Mouse (Mus musculus) myocyte (in vitro differentiated cells): ENCODE measurements around the gene Lrrfip2.

Experiments
- CEBPB ChIP-seq: IDR thresholded peaks from 2 replicates; pipeline ENCODE4 v1.6.1; 2011; ENCODE audit warnings: mild to moderate bottlenecking, moderate library complexity; ENCODE audit not compliant: poor library complexity, insufficient read depth, severe bottlenecking
- E2F4 ChIP-seq: IDR thresholded peaks from one replicate; pipeline ENCODE4 v1.6.1; 2011; ENCODE audit warnings: mild to moderate bottlenecking, control low read depth, moderate library complexity; ENCODE audit not compliant: insufficient read depth
- MAX ChIP-seq: IDR thresholded peaks from one replicate; pipeline ENCODE4 v1.6.1; 2011; ENCODE audit warnings: low read depth, mild to moderate bottlenecking, control low read depth
- MYOD1 ChIP-seq, 3 experiments: IDR thresholded peaks; one replicate each; pipeline ENCODE4 v1.6.1; 2011; ENCODE audit warnings: control low read depth in 2 of 3, low read depth in 2 of 3, mild to moderate bottlenecking in 2 of 3, moderate library complexity in 1 of 3; ENCODE audit not compliant: insufficient read length in 2 of 3, control insufficient read depth in 1 of 3
- MYOG ChIP-seq, 3 experiments: IDR thresholded peaks; one replicate each; pipeline ENCODE4 v1.6.1; 2011; ENCODE audit warnings: control low read depth in 2 of 3, low read depth in 2 of 3, mild to moderate bottlenecking in 2 of 3; ENCODE audit not compliant: insufficient read length in 2 of 3, control insufficient read depth in 1 of 3, insufficient read depth in 1 of 3
- POLR2A ChIP-seq: IDR thresholded peaks from one replicate; pipeline ENCODE4 v1.6.1; 2011; ENCODE audit warnings: low read depth, mild to moderate bottlenecking, control low read depth, moderate library complexity; ENCODE audit not compliant: insufficient read length
- POLR2AphosphoS2 ChIP-seq: IDR thresholded peaks from one replicate; pipeline ENCODE4 v1.6.1; 2011; ENCODE audit warnings: low read depth, control low read depth; ENCODE audit not compliant: insufficient read length
- REST ChIP-seq: IDR thresholded peaks from one replicate; pipeline ENCODE4 v1.6.1; 2011; ENCODE audit warnings: mild to moderate bottlenecking, control low read depth, moderate library complexity; ENCODE audit not compliant: insufficient read depth, insufficient read length
- SRF ChIP-seq: IDR thresholded peaks from one replicate; pipeline ENCODE4 v1.6.1; 2011; ENCODE audit warnings: low read depth; ENCODE audit not compliant: control insufficient read depth, insufficient read length
- TCF12 ChIP-seq: IDR thresholded peaks from one replicate; pipeline ENCODE4 v1.6.1; 2011; ENCODE audit warnings: mild to moderate bottlenecking, control low read depth; ENCODE audit not compliant: poor library complexity, insufficient read depth, severe bottlenecking
- TCF3 ChIP-seq: IDR thresholded peaks from one replicate; pipeline ENCODE4 v1.6.1; 2011; ENCODE audit warnings: low read depth, control low read depth; ENCODE audit not compliant: insufficient read length
- USF1 ChIP-seq: IDR thresholded peaks from one replicate; pipeline ENCODE4 v1.6.1; 2011; ENCODE audit warnings: low read depth, mild to moderate bottlenecking, control low read depth, moderate library complexity

- TF ChIP-seq POLR2AphosphoS2: no peak
- TF ChIP-seq POLR2A: no peak
- TF ChIP-seq E2F4: no peak
- TF ChIP-seq MYOD1 (IDR thresholded peaks at IDR 0.05; ENCODE audit: control insufficient read depth in 1 of 3, insufficient read length in 2 of 3, low read depth in 2 of 3): no peak
- no peak for TF ChIP-seq MAX
- TF ChIP-seq CEBPB: no peak
- no peak for TF ChIP-seq USF1
- no peak for TF ChIP-seq REST
- TF ChIP-seq TCF12: no peak
- no peak for TF ChIP-seq TCF3
- TF ChIP-seq MYOG (IDR thresholded peaks at IDR 0.05; ENCODE audit: control insufficient read depth in 1 of 3, insufficient read depth in 1 of 3, insufficient read length in 2 of 3, low read depth in 2 of 3): no peak
- TF ChIP-seq SRF: no peak
Observed at GRCm38 (mm10) chr9:111186861-111187260, 69.5 kb downstream of the Lrrfip2 start.
